Mouse (Mus musculus) lung, adult 10 weeks (tissue): ENCODE results near the gene Olfr1413. TPM values are rescaled to one million over a fixed set of nuclear protein-coding genes. Genes with fewer than 3 reads are reported as not detected.

Experiments
- polyA plus RNA-seq: library from polyadenylated mRNA; stranded (reverse); fragments of 350-450 nt; fragmentation: Illumina TruSeq; extraction: RNeasy Lipid Tissue Mini Kit (QIAGEN cat#74804); gene quantifications from one replicate; pipeline ENCODE4 v1.2.3, GENCODE M21; 2014; ENCODE audit warnings: low read depth, low replicate concordance; ENCODE audit not compliant: insufficient read depth

Gene Olfr1413
- polyA plus RNA-seq = not detected

DNA sequence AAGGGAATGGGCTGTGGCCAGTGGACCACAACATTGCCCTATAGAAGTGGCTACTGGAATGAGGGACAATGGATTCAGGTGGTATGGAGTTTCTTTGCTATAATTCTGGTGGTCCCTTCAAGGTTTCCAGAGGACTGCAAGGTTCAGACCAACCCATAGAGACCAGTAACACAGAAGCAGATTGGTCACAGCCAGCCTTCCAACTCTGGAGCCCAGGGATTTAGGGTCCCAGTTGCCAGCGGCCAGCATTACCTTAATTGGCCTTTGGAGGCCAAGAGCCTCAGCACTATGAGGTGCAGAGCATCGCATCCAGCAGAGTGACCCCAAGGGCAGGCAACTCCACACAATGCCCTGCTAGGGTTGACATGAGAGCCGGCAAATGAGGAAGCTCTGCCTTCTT lies at the start of gene Olfr1413:
Gene Olfr1413 (plus strand): TSS at position 301 of the 400 bp plus-strand sequence.

DNA sequence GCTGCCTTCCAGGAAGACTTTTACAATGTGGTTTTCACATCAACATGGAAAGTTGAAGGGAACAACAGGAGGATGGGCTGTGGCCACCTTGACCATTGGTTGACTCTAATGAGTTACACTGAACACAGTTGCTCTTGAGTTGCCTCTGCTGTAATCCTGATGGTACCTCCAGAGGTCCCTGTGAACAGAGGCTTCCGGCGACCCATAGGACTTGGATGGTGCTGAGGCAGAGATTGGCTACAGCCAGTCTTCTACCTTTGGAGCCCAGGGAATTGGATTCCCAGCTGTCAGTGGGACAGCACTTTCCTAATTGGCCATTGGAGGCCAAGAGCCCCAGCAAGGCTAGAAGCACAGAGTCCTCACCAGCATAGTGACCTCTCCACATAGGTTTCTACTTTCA lies 14.4 kb downstream of the Olfr1413 start, which contains the start of gene Olfr1412:
Gene Olfr1412 (plus strand): TSS at position 301 of the 400 bp plus-strand sequence.

DNA sequence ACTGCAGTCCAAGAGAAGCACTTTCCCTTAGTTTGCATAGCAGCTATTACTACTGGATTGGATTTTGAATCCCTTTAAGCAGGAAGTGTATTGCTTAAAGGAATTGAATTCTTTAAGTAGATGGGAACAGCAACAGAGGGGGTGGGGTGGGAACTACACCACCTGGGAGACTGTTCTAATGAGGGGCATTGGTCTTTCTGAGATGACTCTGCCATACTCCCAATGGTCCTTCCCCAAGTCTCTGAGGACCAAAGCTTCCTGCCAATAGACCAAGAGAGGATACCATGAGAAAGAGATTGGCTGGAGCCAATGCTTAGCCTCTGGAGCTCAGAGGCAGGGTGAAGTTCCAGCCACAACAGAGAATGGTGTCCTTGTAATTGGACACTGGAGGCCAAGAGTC lies 23.0 kb downstream of the Olfr1413 start, which contains the start of gene Olfr1411:
Gene Olfr1411 (plus strand): TSS at position 301 of the 400 bp plus-strand sequence.

DNA sequence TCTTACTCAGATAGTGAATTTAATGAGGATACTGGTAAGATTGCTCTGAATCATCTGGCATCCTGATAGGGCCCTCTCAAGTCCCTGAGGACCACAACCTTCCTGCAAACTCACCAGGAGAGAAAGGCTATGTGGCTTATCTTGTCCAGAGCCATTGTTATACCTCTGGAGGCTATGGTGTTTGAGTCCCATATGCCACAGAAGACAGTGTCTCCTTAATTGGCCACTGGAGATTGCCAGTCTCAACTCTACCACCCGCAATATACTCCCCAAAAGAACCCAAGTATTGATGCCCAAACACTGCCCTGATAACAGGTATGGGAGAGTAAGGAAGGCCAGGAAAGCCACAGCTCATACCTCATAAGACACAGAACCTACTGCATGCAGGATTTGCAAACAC lies 34.4 kb downstream of the Olfr1413 start, which contains the start of gene Olfr1410:
Gene Olfr1410 (plus strand): TSS at position 301 of the 400 bp plus-strand sequence.

DNA sequence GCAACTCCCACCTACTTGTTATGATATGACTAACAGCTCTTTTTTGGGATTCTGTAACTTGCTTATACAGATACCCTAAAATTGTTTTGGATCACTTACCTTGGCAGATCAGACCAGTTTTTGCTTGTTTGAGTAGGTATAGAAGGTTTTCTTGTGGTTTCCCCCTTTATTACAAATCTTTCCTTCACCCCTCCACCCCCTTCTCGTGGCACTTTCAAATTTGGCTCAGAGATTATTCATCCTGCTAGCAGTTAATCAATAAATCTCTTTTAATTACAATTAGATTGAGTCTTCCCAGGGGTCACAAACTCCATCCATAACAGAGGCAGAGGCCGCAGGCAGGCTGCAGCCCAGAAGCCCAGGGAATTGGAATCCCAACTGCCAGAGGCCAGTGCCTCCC lies 46.4 kb downstream of the Olfr1413 start, which contains the start of gene Olfr12:
Gene Olfr12 (plus strand): TSS at position 301 of the 400 bp plus-strand sequence.

Other genes starting within 250 kb of the Olfr1413 start
- gene Ndufa10, start 97.5 kb upstream of the Olfr1413 start, polyA plus RNA-seq = 51.2 TPM
- gene Olfr1416, start 86.2 kb upstream of the Olfr1413 start, polyA plus RNA-seq = not detected
- gene Olfr1415, start 75.2 kb upstream of the Olfr1413 start, polyA plus RNA-seq = not detected
- gene Olfr1414, start 52.7 kb upstream of the Olfr1413 start, polyA plus RNA-seq = not detected
- gene Olfr1412, start 14.5 kb downstream of the Olfr1413 start, polyA plus RNA-seq = not detected
- gene Olfr1411, start 23.1 kb downstream of the Olfr1413 start, polyA plus RNA-seq = not detected
- not detected for gene Olfr1410, start 34.5 kb downstream of the Olfr1413 start, polyA plus RNA-seq
- not detected for gene Olfr12, start 46.5 kb downstream of the Olfr1413 start, polyA plus RNA-seq
- gene Cops9, start 70.7 kb downstream of the Olfr1413 start, polyA plus RNA-seq = 368 TPM
- not detected for gene Otos, start 77.5 kb downstream of the Olfr1413 start, polyA plus RNA-seq